Comparison of ENCODE assay signal across 13 mouse cellular contexts in genomic region chr6:126437976-126438736, GRCm38 (mm10).
"Had no signal": no experiment of that assay in that cellular context is flagged by ENCODE, and none has a peak within 500 bp of the region (broad histone marks: within the 10 kb centered on the region; RNA-seq: fewer than 3 reads in every experiment).

No protein-coding gene starts in this region.

- H3K4me1 ChIP-seq: limb, embryonic 13.5 days; midbrain, embryonic 12.5 days; neural tube, embryonic 13.5 days had no signal

- H3K27ac ChIP-seq: limb, embryonic 13.5 days; liver, embryonic 14.5 days; midbrain, embryonic 12.5 days; neural tube, embryonic 13.5 days had no signal

- DNase-seq: kidney, adult 18-20 months; kidney, postnatal 10 days; left cerebral cortex, postnatal 4 days; lung, postnatal 4 days; right cerebral cortex, adult 18-20 months; right cerebral cortex, postnatal 25 days; thymus, adult 2 months; thymus, postnatal 25 days had no signal

- ATAC-seq: midbrain, embryonic 16.5 days had no signal

- H3K4me3 ChIP-seq: limb, embryonic 13.5 days; midbrain, embryonic 12.5 days; neural tube, embryonic 13.5 days had no signal
